ENCODE assay signal across 7 mouse cellular contexts in the genomic region with DNA sequence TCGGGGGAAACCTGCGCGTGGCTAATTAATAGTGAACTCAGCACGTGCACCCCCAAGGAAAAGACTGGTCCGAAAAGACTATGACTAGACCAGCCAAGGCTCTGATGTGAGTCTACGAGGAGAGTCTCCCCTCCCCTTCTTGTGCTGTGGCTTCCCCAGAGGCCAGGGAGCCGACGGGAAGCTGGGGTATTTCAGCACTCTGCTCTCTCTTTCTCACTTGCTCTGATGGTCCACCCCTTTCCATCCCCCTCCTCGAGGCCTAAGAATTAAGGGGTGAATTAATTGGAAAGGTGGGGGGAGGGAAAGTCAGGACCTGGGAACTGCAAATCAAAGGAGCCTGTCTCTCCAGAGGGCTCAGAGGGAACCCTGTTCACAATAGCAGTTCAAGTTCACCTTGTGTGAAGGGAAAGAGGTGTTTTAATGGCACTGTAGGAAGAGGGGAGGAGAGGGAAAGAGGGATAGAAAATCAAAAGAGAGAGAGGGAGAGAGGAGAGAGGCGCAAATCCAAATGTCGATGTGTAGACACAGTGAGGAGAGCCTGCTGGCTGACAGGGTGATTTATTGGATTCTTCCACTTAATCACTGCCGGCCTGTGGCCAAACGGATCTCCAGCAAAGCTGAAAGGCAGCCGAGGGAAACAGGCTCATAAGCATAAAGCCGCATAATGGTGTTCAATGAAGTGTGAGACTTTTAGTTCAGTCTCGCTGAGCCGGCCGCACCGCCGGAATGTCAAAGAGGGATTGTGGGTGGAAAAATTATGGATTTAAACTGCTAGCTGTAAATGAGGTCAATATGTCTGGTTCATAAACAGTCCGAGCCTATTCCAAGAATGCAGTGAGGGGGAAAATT.
DNase-seq lines count a peak whose midpoint lies in the region; ATAC-seq lines count a peak whose summit lies in the region.

No protein-coding gene starts in this region.

- 1% methylated on average over 21 of the region's 21 CpGs for WGBS in forebrain, embryonic 10.5 days
- 8% methylated on average over 21 of the region's 21 CpGs for WGBS in intestine, embryonic 14.5 days

- intact Hi-C loops in left cerebral cortex, postnatal 10 days (cut with DNase I) = no loop called here

- no peaks in the 10 kb centered on the region for H3K36me3 ChIP-seq in forebrain, embryonic 10.5 days (replicated peaks)
- no peaks in the 10 kb centered on the region for H3K36me3 ChIP-seq in intestine, embryonic 14.5 days (ENCODE audit: control insufficient read depth, insufficient read depth, low read length)

- peaks cover 82% of the 10 kb centered on the region for H3K27me3 ChIP-seq in forebrain, embryonic 10.5 days (ENCODE audit: poor library complexity, severe bottlenecking)
- H3K27me3 ChIP-seq in intestine, embryonic 14.5 days (replicated peaks; ENCODE audit: control insufficient read depth, insufficient read depth, low read length) = peaks cover 6% of the 10 kb centered on the region; the same call in 1 of the 2 replicates

- H3K9me3 ChIP-seq in forebrain, embryonic 10.5 days = no peaks in the 10 kb centered on the region
- no peaks in the 10 kb centered on the region for H3K9me3 ChIP-seq in intestine, embryonic 14.5 days (ENCODE audit: control insufficient read depth, low read length)

- peak overlapping the region; percentile 84 for H3K27ac ChIP-seq in forebrain, embryonic 10.5 days
- no peak overlapping the region for H3K27ac ChIP-seq in intestine, embryonic 14.5 days (ENCODE audit: low read depth)

- peak overlapping the region; percentile 57 for H3K4me2 ChIP-seq in intestine, embryonic 14.5 days (ENCODE audit: low read length)

- DNase-seq in MN1 (ENCODE audit: low spot score) = peak; percentile 68
- DNase-seq in adrenal gland, postnatal 25 days = peak; percentile 27
- peak; percentile 84 for DNase-seq in forebrain, embryonic 10.5 days (ENCODE audit: extremely low spot score, low spot score)
- peak; percentile 72 for DNase-seq in intestine, embryonic 14.5 days (ENCODE audit: low spot score)
- DNase-seq in left cerebral cortex, postnatal 10 days (ENCODE audit: extremely low spot score in 1 of 2, low spot score in 2 of 2) = peak; percentile 27 to 52
- peak; percentile 77 for DNase-seq in neural tube, embryonic 10.5 days (ENCODE audit: extremely low spot score, low spot score)
- no peak for DNase-seq in thymus, postnatal 10 days (ENCODE audit: low spot score in 2 of 2)

- no peak for ATAC-seq in intestine, embryonic 14.5 days (replicated peaks; ENCODE audit: low FRiP score, low TSS enrichment, low read depth)

- H3K4me3 ChIP-seq in forebrain, embryonic 10.5 days = peak overlapping the region; percentile 38
- peak overlapping the region; percentile 20; the same call in 1 of the 2 replicates for H3K4me3 ChIP-seq in intestine, embryonic 14.5 days (ENCODE audit: low read depth, low read length)

- peaks cover 51% of the 10 kb centered on the region for H3K4me1 ChIP-seq in forebrain, embryonic 10.5 days
- peaks cover 16% of the 10 kb centered on the region for H3K4me1 ChIP-seq in intestine, embryonic 14.5 days (replicated peaks; ENCODE audit: control insufficient read depth, insufficient read depth, low read length)

- H3K9ac ChIP-seq in intestine, embryonic 14.5 days (ENCODE audit: low read length) = no peak overlapping the region

Comparison
In these comparisons a context has a peak if more than half of its experiments do, and no peak if none do; other contexts are left out.
1. DNase-seq: peak in MN1 (single experiment), adrenal gland, postnatal 25 days (single experiment), forebrain, embryonic 10.5 days (single experiment), intestine, embryonic 14.5 days (single experiment), left cerebral cortex, postnatal 10 days (2 of 2) and neural tube, embryonic 10.5 days (single experiment); none in thymus, postnatal 10 days (0 of 2).